Mouse (Mus musculus): ENCODE measurements around the gene Cx3cr1.

DNA sequence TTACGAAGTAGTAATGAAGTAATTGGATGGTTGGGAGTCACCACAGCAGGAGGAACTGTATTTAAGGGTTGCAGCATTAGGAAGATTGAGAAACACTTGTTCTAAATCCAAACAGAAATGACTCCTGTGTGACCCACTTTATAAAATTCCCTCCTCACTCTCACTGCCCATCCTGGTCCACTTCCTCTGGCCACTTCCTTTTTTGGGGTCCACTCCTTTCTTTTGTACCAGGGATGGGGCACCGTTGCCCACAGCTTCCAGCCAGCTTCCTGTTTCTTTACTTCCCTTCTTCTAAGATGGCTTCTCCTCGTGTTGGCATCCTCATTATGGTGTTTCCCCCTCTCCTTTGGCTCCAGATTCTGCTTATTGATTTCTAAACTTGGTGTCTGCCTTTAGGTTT, 10.9 kb downstream of the Cx3cr1 start:
- TF ChIP-seq CTCF (conservative IDR thresholded peaks at IDR 0.05; ENCODE audit: low read length) (no peak), POU5F1 (IDR thresholded peaks at IDR 0.05; ENCODE audit: borderline replicate concordance, low read length) (no peak)
